Mouse (Mus musculus): ENCODE data around the gene Skp2. TPM values are rescaled to one million over a fixed set of nuclear protein-coding genes. Genes with fewer than 3 reads are reported as not detected.

The Skp2 gene
- total RNA-seq, 2 experiments from 2014 or later, result 17.5 to 17.7 TPM

GRCm38 (mm10) chr15:9078481-9079300 is 76.5 kb downstream of the Skp2 start:
- peak; percentile 55 for ATAC-seq (ENCODE audit: poor library complexity, severe bottlenecking)

GRCm38 (mm10) chr15:9075608-9076200 is 79.5 kb downstream of the Skp2 start:
- no peak for ATAC-seq (ENCODE audit: poor library complexity, severe bottlenecking)

- ATAC-seq (ENCODE audit: poor library complexity, severe bottlenecking), result no peak
Observed at GRCm38 (mm10) chr15:9074671-9075070, 80.6 kb downstream of the Skp2 start.

- no peak for ATAC-seq (ENCODE audit: poor library complexity, severe bottlenecking)
Observed at GRCm38 (mm10) chr15:9074139-9074538, 81.1 kb downstream of the Skp2 start.

GRCm38 (mm10) chr15:9073684-9074083 is 81.5 kb downstream of the Skp2 start:
- ATAC-seq (ENCODE audit: poor library complexity, severe bottlenecking), result no peak

- ATAC-seq (ENCODE audit: poor library complexity, severe bottlenecking), result no peak
Observed at GRCm38 (mm10) chr15:9073067-9073608, 82.1 kb downstream of the Skp2 start.

- no peak for ATAC-seq (ENCODE audit: poor library complexity, severe bottlenecking)
Observed at GRCm38 (mm10) chr15:9072630-9073029, 82.6 kb downstream of the Skp2 start.

GRCm38 (mm10) chr15:9071556-9072544 is 83.4 kb downstream of the Skp2 start:
- peak; percentile 11 for ATAC-seq (ENCODE audit: poor library complexity, severe bottlenecking)

- ATAC-seq (ENCODE audit: poor library complexity, severe bottlenecking), result peak; percentile 86
Observed at GRCm38 (mm10) chr15:9070912-9071555, 84.2 kb downstream of the Skp2 start, which contains the start of gene Nadk2. TSS of gene Nadk2 (plus strand) at chr15:9071260.

- peak; percentile 8; the same call in 1 of the 2 replicates for ATAC-seq (ENCODE audit: poor library complexity, severe bottlenecking)
Observed at GRCm38 (mm10) chr15:9070353-9070752, 84.9 kb downstream of the Skp2 start.

GRCm38 (mm10) chr15:9068881-9069280 is 86.3 kb downstream of the Skp2 start:
- ATAC-seq (ENCODE audit: poor library complexity, severe bottlenecking), result no peak

Other genes starting within 250 kb of the Skp2 start
- not detected in 2 replicates for gene Ranbp3l, start 187.5 kb downstream of the Skp2 start, total RNA-seq (2015)
- not detected in 2 replicates for gene Ranbp3l, start 187.5 kb downstream of the Skp2 start, total RNA-seq (2017)
- gene Nadk2, start 84.2 kb downstream of the Skp2 start, total RNA-seq (2015), result 25.7 and 32.3 TPM in 2 replicates
- 30.0 and 31.3 TPM in 2 replicates for gene Nadk2, start 84.2 kb downstream of the Skp2 start, total RNA-seq (2017)
- gene Lmbrd2, start 14.9 kb downstream of the Skp2 start, total RNA-seq (2015), result 12.9 and 17.3 TPM in 2 replicates
- gene Lmbrd2, start 14.9 kb downstream of the Skp2 start, total RNA-seq (2017), result 10.0 and 11.2 TPM in 2 replicates
- not detected in 2 replicates for gene Ugt3a1, start 121.5 kb upstream of the Skp2 start, total RNA-seq (2015)
- gene Ugt3a1, start 121.5 kb upstream of the Skp2 start, total RNA-seq (2017), result not detected in 2 replicates
- gene Ugt3a2, start 180.1 kb upstream of the Skp2 start, total RNA-seq (2015), result not detected in 2 replicates
- gene Ugt3a2, start 180.1 kb upstream of the Skp2 start, total RNA-seq (2017), result not detected in 2 replicates